Mouse (Mus musculus) limb, embryonic 14.5 days (tissue): Measurements from ENCODE around the gene Prr29. TPM values are rescaled to one million over a fixed set of nuclear protein-coding genes. Genes with fewer than 3 reads are reported as not detected.

Experiments used
- ATAC-seq: fragments of 200-750 bp; cut with Nextera tagmentation; 2 replicates; pipeline ENCODE4 v1.8.0; 2017; ENCODE audit warnings: low read depth, moderate number of reproducible peaks, moderate TSS enrichment; ENCODE audit not compliant: low FRiP score
- DNase-seq: peaks from one replicate; pipeline ENCODE4 v3.0.0-alpha.2; 2015; ENCODE audit warnings: low spot score
- H3K27ac ChIP-seq: fragments of 300-500 bp; sonication (generic); replicated peaks from 2 replicates; pipeline ENCODE4 v1.5.1; 2014; ENCODE audit warnings: low read depth, mild to moderate bottlenecking, low read length, moderate library complexity, mixed read lengths
- H3K27me3 ChIP-seq: fragments of 300-500 bp; sonication (generic); 2 replicates; pipeline ENCODE4 v1.6.1; 2014; ENCODE audit warnings: low read length, mixed read lengths; ENCODE audit not compliant: control insufficient read depth, insufficient read depth
- H3K36me3 ChIP-seq: fragments of 300-500 bp; sonication (generic); 2 replicates; pipeline ENCODE4 v1.6.1; 2014; ENCODE audit warnings: mild to moderate bottlenecking, low read length, moderate library complexity, mixed read lengths; ENCODE audit not compliant: control insufficient read depth, insufficient read depth
- H3K4me1 ChIP-seq: fragments of 300-500 bp; sonication (generic); 2 replicates; pipeline ENCODE4 v1.6.1; 2014; ENCODE audit warnings: antibody characterized with exemption, low read length, mixed read lengths; ENCODE audit not compliant: control insufficient read depth, insufficient read depth
- H3K4me2 ChIP-seq: fragments of 300-500 bp; sonication (generic); replicated peaks from 2 replicates; pipeline ENCODE4 v1.6.1; 2014; ENCODE audit warnings: low read depth, mild to moderate bottlenecking, low read length, moderate library complexity; ENCODE audit not compliant: severe bottlenecking
- H3K4me3 ChIP-seq: fragments of 300-500 bp; sonication (generic); replicated peaks from 2 replicates; pipeline ENCODE4 v1.5.1; 2014; ENCODE audit warnings: low read length
- H3K9ac ChIP-seq: fragments of 300-500 bp; sonication (generic); 2 replicates; pipeline ENCODE4 v1.6.1; 2014; ENCODE audit warnings: mild to moderate bottlenecking, low read depth, low read length, moderate library complexity; ENCODE audit not compliant: severe bottlenecking
- H3K9me3 ChIP-seq: fragments of 300-500 bp; sonication (generic); 2 replicates; pipeline ENCODE4 v1.6.1; 2016; ENCODE audit warnings: low read length; ENCODE audit not compliant: control insufficient read depth
- POLR2A ChIP-seq: fragments of 200-500 bp; IDR thresholded peaks from 2 replicates; pipeline ENCODE4 v1.8.0; 2012; ENCODE audit warnings: inconsistent platforms, mild to moderate bottlenecking, moderate library complexity, borderline replicate concordance; ENCODE audit not compliant: insufficient read depth, insufficient read length; ENCODE audit errors: extremely low read depth
- WGBS: fragments of 180-500 bp; shearing (Covaris S2); extraction: QIAGEN DNeasy Blood & Tissue Kit; methylation state at CpG from one replicate; pipeline ENCODE4 v1.1.7; 2014; 5-methylcytosine and 5-hydroxymethylcytosine counted together
- polyA plus RNA-seq, 2 experiments: library from polyadenylated mRNA; depleted of rRNA in 1 of 2; stranded (reverse) in 1 of 2; unstranded in 1 of 2; fragments of >200 nt; fragmentation: Nextera tagmentation in 1 of 2; extraction: Ambion mirVana in 1 of 2; gene quantifications; 2 replicates each; pipeline versions ENCODE4 v1.2.1 to v1.2.3; 2012 to 2014

Gene Prr29
- polyA plus RNA-seq, 2 experiments = 0.59 to 1.1 TPM

- 88% methylated on average over 5 of the region's 5 CpGs for WGBS
- no peak for DNase-seq
Measured at GRCm38 (mm10) chr11:106425201-106425600, 59.9 kb downstream of the Prr29 start.

GRCm38 (mm10) chr11:106426447-106426846 lies 61.2 kb downstream of the Prr29 start:
- H3K27me3 ChIP-seq = no peaks in the 10 kb centered on the region
- 92% methylated on average over 4 of the region's 4 CpGs for WGBS

More at GRCm38 (mm10) chr11:106425201-106425600, 59.9 kb downstream of the Prr29 start:
- Histone ChIP-seq H3K36me3 (peaks cover 12% of the 10 kb centered on the region), H3K27me3 (no peaks in the 10 kb centered on the region), H3K4me1 (no peaks in the 10 kb centered on the region), H3K27ac (no peak overlapping the region), H3K4me2 (no peak overlapping the region), H3K9me3 (no peaks in the 10 kb centered on the region), H3K4me3 (no peak overlapping the region), H3K9ac (no peak overlapping the region)
- no peak for ATAC-seq
- TF ChIP-seq POLR2A = no peak

More at GRCm38 (mm10) chr11:106426447-106426846, 61.2 kb downstream of the Prr29 start:
- no peak for TF ChIP-seq POLR2A
- H3K9ac ChIP-seq = no peak overlapping the region
- ATAC-seq (no peak), DNase-seq (no peak)
- H3K4me1 ChIP-seq = no peaks in the 10 kb centered on the region
- no peak overlapping the region for H3K27ac ChIP-seq
- no peaks in the 10 kb centered on the region for H3K9me3 ChIP-seq
- H3K4me3 ChIP-seq = no peak overlapping the region
- peaks cover 12% of the 10 kb centered on the region for H3K36me3 ChIP-seq
- H3K4me2 ChIP-seq = no peak overlapping the region

Other genes with a start within 250 kb of the Prr29 start
- gene Gm10840, start 204.6 kb upstream of the Prr29 start, polyA plus RNA-seq (2012; rRNA removed) = not detected in 2 replicates
- not detected in 2 replicates for gene Gm10840, start 204.6 kb upstream of the Prr29 start, polyA plus RNA-seq (2014; fragmentation: Nextera tagmentation; extraction: Ambion mirVana)
- 148 and 169 TPM in 2 replicates for gene Limd2, start 204.6 kb upstream of the Prr29 start, polyA plus RNA-seq (2012; rRNA removed)
- gene Limd2, start 204.6 kb upstream of the Prr29 start, polyA plus RNA-seq (2014; fragmentation: Nextera tagmentation; extraction: Ambion mirVana) = 237 and 260 TPM in 2 replicates
- 46.8 and 62.2 TPM in 2 replicates for gene Strada, start 163.3 kb upstream of the Prr29 start, polyA plus RNA-seq (2012; rRNA removed)
- gene Strada, start 163.3 kb upstream of the Prr29 start, polyA plus RNA-seq (2014; fragmentation: Nextera tagmentation; extraction: Ambion mirVana) = 24.0 and 28.5 TPM in 2 replicates
- gene Ccdc47, start 149.1 kb upstream of the Prr29 start, polyA plus RNA-seq (2012; rRNA removed) = 43.6 and 48.8 TPM in 2 replicates
- 63.7 and 66.1 TPM in 2 replicates for gene Ccdc47, start 149.1 kb upstream of the Prr29 start, polyA plus RNA-seq (2014; fragmentation: Nextera tagmentation; extraction: Ambion mirVana)
- gene Ddx42, start 148.5 kb upstream of the Prr29 start, polyA plus RNA-seq (2012; rRNA removed) = 35.3 and 50.4 TPM in 2 replicates
- gene Ddx42, start 148.5 kb upstream of the Prr29 start, polyA plus RNA-seq (2014; fragmentation: Nextera tagmentation; extraction: Ambion mirVana) = 63.9 and 73.3 TPM in 2 replicates
- gene Ftsj3, start 109.4 kb upstream of the Prr29 start, polyA plus RNA-seq (2012; rRNA removed) = 36.4 and 43.8 TPM in 2 replicates
- 54.6 and 55.8 TPM in 2 replicates for gene Ftsj3, start 109.4 kb upstream of the Prr29 start, polyA plus RNA-seq (2014; fragmentation: Nextera tagmentation; extraction: Ambion mirVana)
- gene Psmc5, start 109.3 kb upstream of the Prr29 start, polyA plus RNA-seq (2012; rRNA removed) = 123 and 186 TPM in 2 replicates
- gene Psmc5, start 109.3 kb upstream of the Prr29 start, polyA plus RNA-seq (2014; fragmentation: Nextera tagmentation; extraction: Ambion mirVana) = 244 and 253 TPM in 2 replicates
- gene Smarcd2, start 92.5 kb upstream of the Prr29 start, polyA plus RNA-seq (2012; rRNA removed) = 184 and 203 TPM in 2 replicates
- 114 and 130 TPM in 2 replicates for gene Smarcd2, start 92.5 kb upstream of the Prr29 start, polyA plus RNA-seq (2014; fragmentation: Nextera tagmentation; extraction: Ambion mirVana)
- 0.78 and 1.0 TPM in 2 replicates for gene Tcam1, start 88.8 kb upstream of the Prr29 start, polyA plus RNA-seq (2012; rRNA removed)
- gene Tcam1, start 88.8 kb upstream of the Prr29 start, polyA plus RNA-seq (2014; fragmentation: Nextera tagmentation; extraction: Ambion mirVana) = 0.22 and 0.66 TPM in 2 replicates
- gene Gh, start 63.6 kb upstream of the Prr29 start, polyA plus RNA-seq (2012; rRNA removed) = not detected in 2 replicates
- gene Gh, start 63.6 kb upstream of the Prr29 start, polyA plus RNA-seq (2014; fragmentation: Nextera tagmentation; extraction: Ambion mirVana) = not detected in 2 replicates
- 2.6 and 2.7 TPM in 2 replicates for gene Cd79b, start 50.7 kb upstream of the Prr29 start, polyA plus RNA-seq (2012; rRNA removed)
- 3.0 and 5.0 TPM in 2 replicates for gene Cd79b, start 50.7 kb upstream of the Prr29 start, polyA plus RNA-seq (2014; fragmentation: Nextera tagmentation; extraction: Ambion mirVana)
- 2.0 and 2.5 TPM in 2 replicates for gene Scn4a, start 12.2 kb upstream of the Prr29 start, polyA plus RNA-seq (2012; rRNA removed)
- 0.15 and 0.30 TPM in 2 replicates for gene Scn4a, start 12.2 kb upstream of the Prr29 start, polyA plus RNA-seq (2014; fragmentation: Nextera tagmentation; extraction: Ambion mirVana)
- 32.8 and 34.5 TPM in 2 replicates for gene Icam2, start 22.6 kb downstream of the Prr29 start, polyA plus RNA-seq (2012; rRNA removed)
- gene Icam2, start 22.6 kb downstream of the Prr29 start, polyA plus RNA-seq (2014; fragmentation: Nextera tagmentation; extraction: Ambion mirVana) = 42.9 and 46.4 TPM in 2 replicates
- gene Ern1, start 122.4 kb downstream of the Prr29 start, polyA plus RNA-seq (2012; rRNA removed) = 12.5 and 15.1 TPM in 2 replicates
- gene Ern1, start 122.4 kb downstream of the Prr29 start, polyA plus RNA-seq (2014; fragmentation: Nextera tagmentation; extraction: Ambion mirVana) = 6.4 and 7.8 TPM in 2 replicates
- gene Tex2, start 248.0 kb downstream of the Prr29 start, polyA plus RNA-seq (2012; rRNA removed) = 8.0 and 8.7 TPM in 2 replicates
- gene Tex2, start 248.0 kb downstream of the Prr29 start, polyA plus RNA-seq (2014; fragmentation: Nextera tagmentation; extraction: Ambion mirVana) = 10.1 and 10.8 TPM in 2 replicates